Mouse (Mus musculus): ENCODE data around the gene Lrwd1.

GRCm38 (mm10) chr5:136146936-136147335 lies 11.1 kb upstream of the Lrwd1 start:
- TF ChIP-seq MAX (IDR thresholded peaks at IDR 0.05) (no peak), CTCF (IDR thresholded peaks at IDR 0.05; ENCODE audit: control insufficient read depth, insufficient read depth, insufficient read length) (no peak)

Measured in C2C12 (cell line).